Mouse (Mus musculus) activated CD4-positive, CD25-positive, alpha-beta regulatory T cell, adult 4 months (primary cell): Measurements from ENCODE around the gene Soat1. TPM values are rescaled to one million over a fixed set of nuclear protein-coding genes. Genes with fewer than 3 reads are reported as not detected.
"Not testable (repeated sequence)": the region's sequence is repeated elsewhere in the genome, so short reads cannot be mapped to it uniquely, and the experiment has no call there.

Experiments used
- ATAC-seq: one replicate; pipeline ENCODE4 v1.8.0; 2017
- polyA plus RNA-seq, 2 experiments: library from polyadenylated mRNA; unstranded; fragments of 100-300 nt; shearing (Covaris generic); gene quantifications; one replicate each; pipeline ENCODE4 v1.2.1; 2017

The Soat1 gene
- polyA plus RNA-seq, 2 experiments from 2014 or later, result 44.4 to 50.5 TPM

GRCm38 (mm10) chr1:156423493-156423892 is 50.6 kb downstream of the Soat1 start:
- no peak for ATAC-seq

GRCm38 (mm10) chr1:156422856-156423255 is 51.3 kb downstream of the Soat1 start:
- ATAC-seq, result no peak

GRCm38 (mm10) chr1:156420671-156421297 is 53.3 kb downstream of the Soat1 start, which contains the start of gene Axdnd1:
TSS of gene Axdnd1 (minus strand) at chr1:156421159.
- ATAC-seq, result peak; percentile 83

- ATAC-seq, result peak; percentile 41
Observed at GRCm38 (mm10) chr1:156418170-156418569, 56.0 kb downstream of the Soat1 start.

GRCm38 (mm10) chr1:156408521-156408920 is 65.6 kb downstream of the Soat1 start:
- no peak for ATAC-seq

GRCm38 (mm10) chr1:156408004-156408403 is 66.1 kb downstream of the Soat1 start:
- peak; percentile 65 for ATAC-seq

- ATAC-seq, result no peak
Observed at GRCm38 (mm10) chr1:156403251-156403650, 70.9 kb downstream of the Soat1 start.

GRCm38 (mm10) chr1:156402491-156402890 is 71.6 kb downstream of the Soat1 start:
- no peak for ATAC-seq

- ATAC-seq, result not testable (repeated sequence)
Observed at GRCm38 (mm10) chr1:156400159-156400558, 74.0 kb downstream of the Soat1 start.

GRCm38 (mm10) chr1:156393148-156393547 is 81.0 kb downstream of the Soat1 start:
- no peak for ATAC-seq

- ATAC-seq, result no peak
Observed at GRCm38 (mm10) chr1:156386880-156387279, 87.3 kb downstream of the Soat1 start.

GRCm38 (mm10) chr1:156386232-156386631 is 87.9 kb downstream of the Soat1 start:
- ATAC-seq, result no peak

- no peak for ATAC-seq
Observed at GRCm38 (mm10) chr1:156381217-156381616, 92.9 kb downstream of the Soat1 start.

Other genes with a start within 250 kb of the Soat1 start
- not detected for gene Tdrd5, start 170.7 kb downstream of the Soat1 start, polyA plus RNA-seq
- gene Nphs2, start 163.6 kb downstream of the Soat1 start, polyA plus RNA-seq, result not detected
- gene Gm2000, start 108.3 kb downstream of the Soat1 start, polyA plus RNA-seq, result 1,000 to 10,000 TPM; 2,495 to 3,349 TPM
- not detected for gene Axdnd1, start 53.2 kb downstream of the Soat1 start, polyA plus RNA-seq
- gene Gm10031, start 49.7 kb upstream of the Soat1 start, polyA plus RNA-seq, result 1 to 10 TPM; 2.4 to 5.2 TPM
- gene Abl2, start 84.5 kb upstream of the Soat1 start, polyA plus RNA-seq, result 1 to 10 TPM; 3.3 TPM
- gene Tor3a, start 200.0 kb upstream of the Soat1 start, polyA plus RNA-seq, result 10 to 100 TPM; 21.6 to 22.8 TPM
- gene Fam20b, start 244.8 kb upstream of the Soat1 start, polyA plus RNA-seq, result 10 to 100 TPM; 11.2 to 12.4 TPM